11 mouse cellular contexts compared by ENCODE assay signal in the genomic region with DNA sequence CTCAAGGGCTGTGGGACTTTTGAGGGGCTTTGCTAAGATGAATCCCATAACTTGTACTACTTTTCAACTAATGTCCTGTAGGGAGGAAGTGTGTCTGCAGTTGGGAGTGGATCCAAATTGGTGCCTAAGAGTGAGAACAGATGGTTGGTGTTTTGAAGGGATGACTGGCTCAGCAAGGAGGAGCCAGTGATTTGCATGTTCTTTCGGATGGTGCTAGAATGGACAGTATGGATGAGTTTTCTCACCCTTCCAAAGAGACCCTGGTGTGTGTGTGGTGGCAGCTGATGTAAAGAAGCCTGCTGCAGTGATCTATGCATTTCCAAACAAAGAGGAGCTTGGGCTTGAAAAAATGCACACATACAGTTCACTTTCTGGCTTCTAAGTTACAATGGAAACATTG. TPM values are rescaled to one million over a fixed set of nuclear protein-coding genes. Genes with fewer than 3 reads are reported as not detected.
DNase-seq lines count a peak whose midpoint lies in the region; ATAC-seq lines count a peak whose summit lies in the region.
"Had no signal": no experiment of that assay in that cellular context is flagged by ENCODE, and none has a peak within 500 bp of the region (broad histone marks: within the 10 kb centered on the region; RNA-seq: fewer than 3 reads in every experiment).

No protein-coding gene starts in this region.

- no peak overlapping the region for H3K4me2 ChIP-seq in intestine, embryonic 16.5 days (ENCODE audit: low read depth, low read length)
- H3K4me2 ChIP-seq: limb, embryonic 12.5 days had no signal

- no peak overlapping the region for H3K27ac ChIP-seq in intestine, embryonic 16.5 days (ENCODE audit: low read length)
- H3K27ac ChIP-seq: limb, embryonic 12.5 days had no signal

- no peaks in the 10 kb centered on the region for H3K27me3 ChIP-seq in intestine, embryonic 16.5 days (replicated peaks; ENCODE audit: control insufficient read depth, insufficient read depth, low read length)
- H3K27me3 ChIP-seq: limb, embryonic 12.5 days had no signal

- H3K4me3 ChIP-seq in intestine, embryonic 16.5 days (ENCODE audit: low read length), result no peak overlapping the region
- H3K4me3 ChIP-seq: limb, embryonic 12.5 days had no signal

- WGBS in intestine, embryonic 16.5 days, result 38% methylated on average over 1 of the region's 1 CpGs

- no peaks in the 10 kb centered on the region for H3K36me3 ChIP-seq in intestine, embryonic 16.5 days (ENCODE audit: control insufficient read depth, insufficient read depth, low read length)
- H3K36me3 ChIP-seq: limb, embryonic 12.5 days had no signal

- no peaks in the 10 kb centered on the region for H3K9me3 ChIP-seq in intestine, embryonic 16.5 days (ENCODE audit: control insufficient read depth, low read length)
- H3K9me3 ChIP-seq: limb, embryonic 12.5 days had no signal

- H3K9ac ChIP-seq in intestine, embryonic 16.5 days (ENCODE audit: low read depth, low read length), result no peak overlapping the region
- H3K9ac ChIP-seq: limb, embryonic 12.5 days had no signal

- peak; percentile 37 for DNase-seq in cerebellum, adult 11-12 months
- DNase-seq in cerebellum, postnatal 4 days (ENCODE audit: low spot score in 2 of 2), result no peak
- DNase-seq in kidney, postnatal 10 days, result peak; percentile 41
- no peak for DNase-seq in kidney, postnatal 25 days
- peak; percentile 43 for DNase-seq in right cerebral cortex, adult 18-20 months
- no peak for DNase-seq in right cerebral cortex, postnatal 25 days
- no peak for DNase-seq in gastrocnemius, postnatal 25 days
- DNase-seq: embryo, embryonic 11 days; lung, postnatal 4 days had no signal

- H3K4me1 ChIP-seq in intestine, embryonic 16.5 days (ENCODE audit: control insufficient read depth, insufficient read depth, low read length), result peaks cover 15% of the 10 kb centered on the region
- H3K4me1 ChIP-seq: limb, embryonic 12.5 days had no signal

- ATAC-seq in intestine, embryonic 16.5 days, result no peak

RNA-seq across cellular contexts. Expression of a gene that starts 22.3 kb away (rescaled TPM):
- total RNA-seq in gastrocnemius, postnatal 25 days (2021), result 10 to 100 TPM; 89.1 to 93.3 TPM
- 105 and 110 TPM in 2 replicates for polyA plus RNA-seq in intestine, embryonic 16.5 days (2015; fragmentation: Nextera tagmentation; extraction: Ambion mirVana)

RNA-seq across cellular contexts. Expression of a gene that starts 23.2 kb away (rescaled TPM):
- total RNA-seq in gastrocnemius, postnatal 25 days (2021), result 1 to 10 TPM; 6.2 to 7.2 TPM
- 28.9 and 42.9 TPM in 2 replicates for polyA plus RNA-seq in intestine, embryonic 16.5 days (2015; fragmentation: Nextera tagmentation; extraction: Ambion mirVana)

Comparison
In these comparisons a context has a peak if more than half of its experiments do, and no peak if none do; other contexts are left out.
1. DNase-seq: peak in cerebellum, adult 11-12 months (single experiment), kidney, postnatal 10 days (single experiment) and right cerebral cortex, adult 18-20 months (single experiment); none in cerebellum, postnatal 4 days (0 of 2), kidney, postnatal 25 days (0 of 2), right cerebral cortex, postnatal 25 days (single experiment) and gastrocnemius, postnatal 25 days (single experiment).